Mouse (Mus musculus): ENCODE measurements around the gene Myo1a. TPM values are rescaled to one million over a fixed set of nuclear protein-coding genes. Genes with fewer than 3 reads are reported as not detected.

Myo1a gene
- total RNA-seq, 1 experiment from 2014 or later = 1.5 TPM

DNA sequence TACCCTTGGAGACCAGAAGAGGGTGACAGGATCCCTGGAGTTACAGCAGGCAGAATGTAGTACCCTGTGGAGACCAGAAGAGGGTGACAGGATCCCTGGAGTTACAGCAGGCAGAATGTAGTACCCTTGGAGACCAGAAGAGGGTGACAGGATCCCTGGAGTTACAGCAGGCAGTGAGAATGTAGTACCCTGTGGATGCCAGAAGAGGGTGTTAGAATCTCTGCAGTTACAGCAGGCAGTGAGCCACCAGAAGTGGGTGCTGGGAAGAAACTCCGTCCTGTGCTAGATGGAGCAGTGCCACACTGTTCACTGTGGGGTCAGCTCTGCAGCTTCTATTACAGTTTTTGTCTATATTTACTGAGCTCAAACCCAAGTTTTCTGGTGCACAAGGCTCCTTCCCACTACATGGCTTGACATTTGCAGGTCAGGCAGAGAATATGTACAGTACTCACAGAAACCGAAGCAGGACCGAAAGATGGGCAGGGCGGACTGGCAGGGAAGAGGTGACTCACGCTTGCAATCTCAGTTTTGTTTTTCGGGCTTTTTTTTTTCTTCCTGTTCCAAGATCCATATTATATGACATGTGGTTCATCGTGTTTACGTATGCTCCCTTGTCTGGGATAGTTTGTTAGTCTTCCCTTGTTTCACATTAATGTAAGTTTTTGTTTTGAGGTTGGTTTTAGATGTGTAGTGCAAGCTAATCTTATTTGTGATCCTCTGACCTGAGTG lies 30.0 kb upstream of the Myo1a start:
- peak; percentile 91 for DNase-seq

DNA sequence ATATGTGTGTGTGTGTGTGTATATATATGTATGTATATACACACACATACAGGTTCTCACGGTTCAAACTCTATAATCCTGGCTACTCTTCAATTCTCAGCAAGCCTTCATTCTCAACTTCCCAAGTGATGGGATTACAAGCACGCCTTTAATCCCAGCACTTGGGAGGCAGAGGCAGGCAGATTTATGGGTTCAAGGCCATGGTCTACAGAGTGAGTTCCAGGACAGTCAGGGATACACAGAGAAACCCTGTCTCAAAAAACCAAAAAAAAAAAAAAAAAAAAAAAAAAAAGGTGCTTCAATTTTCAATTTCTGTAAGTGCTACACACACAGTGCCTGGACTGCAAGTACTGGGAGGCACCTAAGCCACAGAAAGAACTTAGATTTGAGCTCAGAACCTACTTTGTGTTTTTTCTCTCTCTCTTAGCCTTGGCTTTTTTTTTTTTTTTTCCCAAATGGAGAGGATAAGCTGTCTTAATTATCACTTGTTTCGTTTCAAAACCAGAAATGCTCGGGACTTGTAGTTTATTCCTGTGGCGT lies 29.0 kb upstream of the Myo1a start:
- no peak for DNase-seq

DNA sequence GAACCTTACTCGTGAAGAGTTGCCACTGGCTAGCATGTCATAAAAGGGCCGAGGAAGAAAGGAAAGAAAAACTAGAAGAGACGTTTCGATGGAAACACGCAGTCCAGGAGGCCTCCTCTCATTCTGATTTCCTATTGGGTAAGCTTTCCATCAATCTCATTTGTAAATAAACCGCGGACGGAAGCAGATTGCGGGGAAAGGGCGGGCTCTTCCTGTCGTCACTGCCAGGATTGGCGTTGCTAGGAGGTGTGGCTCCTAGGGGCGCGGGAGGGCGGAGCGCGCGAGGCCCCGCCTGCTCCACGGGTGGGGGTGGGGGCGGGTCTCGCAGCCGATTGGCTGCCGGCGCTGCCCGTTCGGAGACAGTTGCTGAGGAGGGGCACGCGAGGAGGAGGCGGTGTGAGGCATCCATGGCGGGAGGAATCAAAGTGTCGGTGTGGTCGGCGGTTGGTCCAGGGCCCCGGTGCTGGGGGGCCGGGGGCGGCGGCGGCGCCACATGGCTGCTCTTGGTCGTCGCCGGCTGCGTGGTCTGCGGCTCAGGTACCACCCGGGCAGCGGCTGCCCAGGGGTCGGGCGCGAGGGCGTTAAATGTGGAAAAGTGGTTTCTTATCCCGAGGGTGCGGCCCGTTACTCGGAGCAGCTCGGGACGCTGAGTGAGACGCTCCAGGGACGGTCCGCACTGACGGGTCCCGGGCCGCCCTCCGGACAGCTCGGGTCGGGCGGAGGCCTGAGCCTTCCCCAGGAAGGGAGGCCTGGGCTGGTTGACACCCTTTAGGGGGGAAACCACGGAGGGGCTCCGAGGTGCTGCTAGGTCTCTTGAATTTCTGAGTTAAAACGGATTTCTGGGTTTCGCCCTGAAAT lies 28.1 kb upstream of the Myo1a start:
- peak; percentile 97 for DNase-seq

DNA sequence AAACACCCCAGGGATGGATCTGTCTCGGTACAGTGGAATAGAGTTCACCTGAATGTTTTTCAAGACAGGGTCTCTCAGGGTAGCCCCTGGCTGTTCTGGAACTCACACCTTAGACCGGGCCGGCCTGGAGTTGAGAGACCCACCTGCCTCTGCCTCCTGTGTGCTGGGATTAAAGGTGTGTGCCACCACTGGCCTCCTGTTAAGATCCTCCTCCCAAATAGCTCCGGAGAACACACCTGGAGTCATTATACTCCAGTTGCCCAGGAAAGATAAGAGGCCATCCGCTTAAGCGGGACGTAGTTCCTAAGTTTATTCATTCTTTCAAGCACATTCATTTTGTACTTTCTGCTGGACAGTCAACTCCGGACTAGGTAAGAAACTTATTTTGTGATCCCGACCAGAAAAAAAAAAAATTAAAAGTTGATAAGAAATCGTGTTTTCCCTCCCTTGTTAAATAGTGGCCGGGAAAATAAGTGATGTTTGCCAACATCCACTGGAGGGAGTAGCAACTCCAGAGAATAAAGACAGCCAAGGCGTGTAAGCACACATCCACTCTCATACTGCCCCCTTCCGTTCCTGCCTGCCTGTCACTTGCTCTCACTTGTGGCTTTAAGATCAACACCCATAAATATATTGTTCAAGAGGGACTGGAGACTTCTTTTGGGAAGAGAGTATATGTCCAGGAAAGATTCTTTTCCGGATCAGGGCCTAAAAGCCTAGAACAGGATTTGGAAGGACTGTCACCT lies 27.2 kb upstream of the Myo1a start:
- peak; percentile 83 for DNase-seq

DNA sequence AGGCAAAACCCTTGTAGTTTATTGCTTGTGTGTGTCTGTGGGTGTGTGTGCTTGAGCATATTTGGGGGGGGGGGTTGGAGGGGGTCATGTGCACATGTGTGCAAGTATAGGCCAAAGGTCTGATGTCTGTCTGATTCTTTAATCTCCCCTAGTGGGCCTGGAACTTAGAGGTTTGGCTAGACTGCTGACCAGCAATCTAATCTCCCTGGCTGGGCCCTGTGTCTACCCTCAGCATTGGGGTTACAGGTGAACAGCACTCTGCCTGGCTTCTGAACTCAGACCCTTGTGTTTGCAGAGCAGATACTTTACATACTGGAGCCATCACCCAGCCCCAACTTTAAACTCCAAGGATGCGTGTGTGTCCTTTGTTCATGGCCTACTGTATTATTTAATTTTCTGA lies 25.8 kb upstream of the Myo1a start:
- no peak for DNase-seq

DNA sequence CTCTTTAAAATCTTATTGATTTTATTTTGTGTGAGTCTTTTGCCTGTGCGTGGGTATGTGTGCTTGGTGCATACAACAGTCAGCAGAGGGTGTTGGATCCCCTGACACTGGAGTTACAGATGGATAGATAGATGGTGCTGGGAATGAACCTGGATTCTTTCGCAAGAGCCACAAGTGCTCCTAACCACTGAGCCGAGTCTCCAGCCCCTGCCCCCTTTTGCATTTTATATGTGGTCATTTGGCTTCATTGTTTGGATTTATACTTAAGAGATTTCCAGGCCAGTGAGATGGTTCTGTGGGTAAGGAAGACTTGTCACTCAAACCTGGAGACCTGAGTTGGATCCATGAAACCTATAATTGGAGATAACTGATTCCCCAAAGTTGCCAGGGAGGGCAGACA lies 25.1 kb upstream of the Myo1a start:
- DNase-seq = no peak

DNA sequence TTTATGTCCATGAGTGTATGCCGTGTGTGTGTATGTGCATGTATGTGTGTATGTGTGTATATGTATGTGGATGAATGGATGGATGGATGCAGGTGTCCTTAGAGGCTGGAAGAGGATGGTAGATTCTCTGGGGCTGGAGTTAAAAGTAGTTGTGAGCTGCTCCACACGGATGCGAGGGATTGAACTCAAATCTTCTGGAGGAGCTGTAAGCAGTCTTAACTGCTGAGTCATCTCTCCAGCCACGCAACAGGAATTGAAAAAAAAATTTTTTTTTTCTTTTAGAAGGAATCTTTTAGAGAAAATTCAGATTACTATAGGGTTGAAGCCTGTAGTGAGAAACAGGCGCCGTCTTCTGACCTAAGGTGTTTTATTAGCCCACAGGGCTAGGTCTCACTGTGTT lies 22.1 kb upstream of the Myo1a start:
- DNase-seq = no peak

DNA sequence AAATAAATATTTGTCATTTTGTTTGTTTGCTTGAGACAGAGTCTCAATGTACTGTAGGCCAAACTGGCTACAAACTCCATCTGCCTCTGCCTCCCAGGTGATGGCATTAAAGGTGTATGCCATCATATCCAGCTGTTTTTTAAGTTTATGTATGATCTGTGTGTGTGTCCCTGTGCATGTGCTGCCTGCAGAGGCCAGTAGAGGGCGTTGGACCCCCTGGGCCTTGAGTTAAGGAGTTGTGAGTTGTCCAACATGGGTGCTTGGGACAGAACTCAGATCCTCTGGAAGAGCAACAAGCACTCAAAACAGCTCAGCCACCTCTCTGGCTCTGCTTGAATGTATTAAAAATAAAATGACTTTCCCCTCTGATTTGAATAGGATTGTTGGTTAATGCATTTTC lies 13.9 kb upstream of the Myo1a start:
- no peak for DNase-seq

DNA sequence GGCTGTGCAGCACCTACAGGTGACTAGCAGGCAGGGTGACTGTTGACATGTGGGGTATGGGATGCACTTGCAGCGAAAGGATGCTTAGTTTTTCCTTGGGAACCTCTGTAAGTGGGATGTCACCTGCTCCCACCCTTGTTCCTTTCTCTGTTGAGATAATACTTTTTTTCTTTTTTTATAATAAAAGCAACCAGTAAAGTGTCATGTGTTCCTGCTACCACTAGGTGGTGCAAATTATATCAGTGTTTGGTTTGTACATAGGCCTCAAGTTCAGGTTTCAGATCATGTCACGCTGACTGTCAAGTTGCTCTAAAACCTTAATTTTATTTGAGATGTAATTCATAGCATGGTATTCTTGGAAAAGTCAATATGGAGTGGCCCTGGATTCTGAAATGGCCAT lies 10.3 kb upstream of the Myo1a start:
- DNase-seq = no peak

DNA sequence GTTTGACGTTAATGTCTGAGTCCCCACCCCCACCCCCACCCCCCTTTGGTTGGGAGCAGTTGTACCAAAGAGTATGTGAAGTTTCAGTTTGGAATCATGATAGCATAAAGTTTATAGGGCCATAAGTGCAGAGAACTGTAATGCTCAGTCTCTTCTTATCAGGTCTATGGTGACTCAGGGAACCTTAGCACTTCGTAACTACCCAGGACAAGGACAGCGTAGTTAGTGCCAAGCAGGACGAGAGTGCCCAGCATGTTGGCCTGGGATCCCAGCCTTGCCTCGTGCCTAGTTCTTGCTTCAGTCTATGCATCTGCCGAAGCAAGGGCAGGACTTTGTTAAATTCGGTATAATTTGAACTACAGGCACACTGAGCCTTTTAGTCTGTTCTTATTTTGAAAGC lies 9.2 kb upstream of the Myo1a start:
- DNase-seq = peak; percentile 69

DNA sequence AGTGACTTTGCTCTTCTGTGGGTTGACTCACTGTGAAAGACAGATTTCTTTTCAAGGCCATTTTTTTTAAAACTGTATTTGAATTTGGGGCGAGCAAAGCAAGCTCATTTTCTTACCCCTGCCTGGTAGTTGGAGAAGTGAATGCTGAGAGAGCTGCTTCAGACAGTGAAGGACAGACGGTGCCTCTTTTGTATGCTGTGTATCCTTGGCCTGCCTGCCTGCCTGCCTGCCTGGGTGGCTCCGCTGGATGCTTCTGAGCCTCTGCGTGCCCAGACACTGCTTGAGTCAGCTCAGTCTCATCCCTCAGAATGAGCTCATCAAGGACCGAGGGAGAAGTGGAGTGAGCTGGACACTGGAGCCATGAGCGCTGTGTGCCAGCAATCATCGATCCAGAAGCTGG lies 6.0 kb upstream of the Myo1a start:
- peak; percentile 79 for DNase-seq

DNA sequence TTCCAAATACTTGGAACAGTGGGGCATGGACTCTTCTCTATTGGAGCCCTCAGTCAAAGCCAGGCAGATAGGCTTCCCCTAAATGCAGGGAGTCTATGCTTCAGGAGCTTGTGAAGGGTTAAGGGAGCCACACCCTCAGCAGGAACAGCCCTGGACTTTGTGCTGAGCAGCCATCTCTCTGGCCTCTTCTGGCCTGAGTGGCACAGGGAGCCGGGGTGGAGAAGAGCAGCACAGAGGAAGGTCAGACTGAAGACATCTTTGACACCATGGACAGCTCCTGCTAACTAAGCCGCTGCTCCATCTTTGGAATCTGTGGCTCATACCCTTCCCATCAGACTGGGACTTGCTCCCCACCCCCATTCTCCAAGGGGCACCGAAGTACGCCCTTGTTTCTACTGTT lies 1.7 kb upstream of the Myo1a start:
- DNase-seq = no peak

DNA sequence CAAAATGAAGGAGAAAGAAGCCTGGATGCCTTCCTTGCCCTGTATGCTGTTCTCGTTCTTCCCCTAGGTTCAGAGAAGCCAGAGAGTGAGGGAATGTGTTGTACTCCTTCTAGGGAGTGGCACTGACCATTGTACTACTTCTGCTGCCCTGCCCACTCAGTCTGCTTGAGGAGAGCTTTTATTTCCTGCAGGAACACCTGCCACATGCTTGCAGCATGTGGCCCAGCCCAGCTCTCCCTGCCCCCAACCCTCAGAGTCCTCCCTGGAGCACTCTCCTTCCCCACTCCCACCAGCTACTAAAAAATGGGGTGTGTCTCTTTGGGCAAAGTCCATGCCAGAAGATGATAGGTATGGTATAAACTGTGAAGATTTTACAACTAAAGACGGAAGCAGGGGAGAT lies 677 bp upstream of the Myo1a start:
- no peak for DNase-seq

DNA sequence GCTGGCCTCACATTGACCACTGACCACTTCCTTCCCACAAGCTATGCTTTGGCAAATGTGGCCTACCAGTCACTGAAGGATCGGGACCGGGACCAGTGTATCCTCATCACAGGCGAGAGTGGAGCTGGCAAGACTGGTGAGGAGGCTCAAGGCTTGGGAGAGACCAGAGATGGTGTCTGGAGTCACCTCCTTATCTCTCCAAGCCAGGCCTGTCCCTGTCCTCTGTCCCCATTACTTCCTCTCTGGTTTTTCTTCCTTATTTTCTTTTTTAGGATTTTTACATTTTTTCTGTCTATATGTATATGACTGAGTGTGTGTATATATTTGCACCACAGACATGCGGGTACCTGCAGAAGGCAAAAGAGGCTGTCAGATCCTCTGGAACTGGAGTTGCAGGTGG lies 813 bp downstream of the Myo1a start:
- no peak for DNase-seq

DNA sequence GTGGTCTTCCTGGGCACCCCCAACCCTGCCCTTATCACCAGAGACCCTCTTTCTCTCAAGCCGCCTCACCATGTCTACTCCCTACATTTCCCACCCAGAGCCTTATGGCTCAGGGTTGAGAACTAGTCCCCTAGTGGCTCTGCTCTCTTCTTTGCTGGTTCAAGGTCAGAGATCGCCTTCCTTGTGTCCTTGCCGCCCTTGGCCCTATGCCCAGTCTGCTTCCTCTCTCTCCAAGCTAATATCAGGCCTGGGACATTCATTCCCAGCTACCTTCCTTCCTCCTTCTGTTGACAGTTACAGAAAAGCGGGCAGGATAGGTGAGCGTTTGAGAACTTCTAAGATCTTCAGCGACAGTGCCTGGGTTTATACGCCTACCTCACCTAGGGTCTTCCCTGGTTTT lies 2.8 kb downstream of the Myo1a start:
- DNase-seq = peak; percentile 87

DNA sequence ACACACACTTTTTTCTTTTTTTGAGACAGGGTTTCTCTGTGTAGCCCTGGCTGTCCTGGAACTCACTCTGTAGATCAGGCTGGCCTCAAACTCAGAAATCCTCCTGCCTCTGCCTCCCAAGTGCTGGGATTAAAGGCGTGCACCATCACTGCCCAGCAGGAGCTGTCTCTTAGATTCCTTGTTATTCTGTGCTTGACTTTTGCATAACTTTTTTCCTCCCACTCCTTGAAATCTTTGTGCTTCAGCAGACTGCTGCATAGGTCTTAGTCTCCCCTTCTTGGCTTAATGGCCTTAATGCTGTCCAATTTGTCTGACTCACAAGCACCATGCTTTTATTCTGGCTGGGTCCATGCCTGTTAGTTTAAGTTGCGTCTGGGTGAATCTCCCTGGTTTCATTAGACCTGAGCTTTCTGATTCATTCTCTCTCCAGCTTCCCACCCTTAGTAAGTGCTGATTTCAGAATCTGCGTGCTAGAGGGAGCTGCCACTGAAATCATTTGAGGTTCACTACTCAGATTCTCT lies 3.9 kb downstream of the Myo1a start:
- DNase-seq = peak; percentile 7

DNA sequence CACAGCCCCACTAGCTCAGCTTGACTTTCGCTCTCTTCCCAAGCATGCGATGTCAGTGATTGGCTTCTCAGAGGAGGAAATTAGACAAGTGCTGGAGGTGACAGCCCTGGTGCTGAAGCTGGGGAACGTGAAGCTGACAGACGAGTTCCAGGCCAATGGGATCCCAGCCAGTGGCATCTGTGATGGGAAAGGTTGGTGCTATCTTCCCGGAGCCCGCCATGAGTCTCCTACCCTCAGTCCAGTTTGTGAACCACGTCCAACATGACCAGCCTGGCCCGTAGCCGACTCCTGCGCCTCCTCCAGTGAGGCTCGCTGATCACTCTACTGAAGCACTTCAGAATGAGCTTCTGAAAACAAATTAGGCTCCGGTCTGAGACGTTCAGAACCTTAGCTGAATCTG lies 5.4 kb downstream of the Myo1a start:
- DNase-seq = no peak

DNA sequence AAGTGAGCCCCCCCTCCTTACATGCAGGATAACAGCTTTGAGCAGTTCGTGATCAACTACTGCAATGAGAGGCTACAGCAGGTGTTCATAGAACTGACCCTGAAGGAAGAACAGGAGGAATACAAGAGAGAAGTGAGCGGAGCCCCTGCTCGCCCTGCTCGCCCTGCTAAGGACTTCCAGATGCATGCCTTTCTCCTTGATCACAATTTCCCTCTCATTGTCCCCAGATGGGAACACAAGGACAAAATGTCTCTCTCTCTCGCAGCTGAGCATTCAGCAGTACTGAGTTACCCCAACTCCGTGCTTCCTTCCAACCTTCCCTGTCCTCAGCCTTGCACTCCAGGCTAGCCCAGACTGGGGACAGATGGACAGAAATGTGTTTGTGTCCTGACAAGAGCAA lies 7.8 kb downstream of the Myo1a start:
- DNase-seq = no peak

DNA sequence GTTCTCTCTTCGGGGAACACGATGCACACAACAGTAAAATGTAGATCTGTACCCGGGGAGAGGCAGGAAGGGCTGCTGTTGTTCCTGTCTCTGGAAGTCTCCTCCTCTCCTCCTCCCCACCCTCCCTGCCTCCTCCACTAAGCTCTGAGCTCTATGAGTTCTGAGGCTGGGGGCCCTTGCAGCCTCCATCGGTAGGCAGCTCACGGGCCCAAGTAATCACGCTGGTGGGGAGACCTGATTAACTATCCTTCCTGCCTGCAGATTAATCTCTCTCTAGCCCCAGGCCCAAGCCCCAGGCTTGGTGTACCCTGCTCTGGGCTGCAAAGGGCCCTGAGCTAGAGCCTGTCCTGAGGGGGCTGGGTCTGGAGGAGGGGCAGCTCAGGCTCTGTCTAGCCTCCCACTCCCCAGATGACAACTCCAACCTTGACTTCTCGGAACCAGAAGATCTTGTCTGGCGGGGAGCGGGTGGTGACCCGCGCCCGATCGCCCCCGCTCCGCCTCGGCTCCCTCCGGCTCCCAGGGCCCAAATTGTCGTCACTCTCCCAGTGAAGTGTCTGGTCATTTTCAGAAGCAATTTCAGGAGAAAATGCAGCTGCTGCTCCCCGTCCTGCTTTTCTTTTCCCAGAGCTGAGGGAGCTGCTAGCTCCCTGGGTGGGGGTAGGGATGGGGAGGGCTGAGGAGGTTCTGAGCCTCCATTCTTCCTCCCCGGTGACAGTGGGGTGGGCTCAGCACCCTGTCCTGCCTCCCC lies 16.9 kb downstream of the Myo1a start:
- DNase-seq = peak; percentile 12

DNA sequence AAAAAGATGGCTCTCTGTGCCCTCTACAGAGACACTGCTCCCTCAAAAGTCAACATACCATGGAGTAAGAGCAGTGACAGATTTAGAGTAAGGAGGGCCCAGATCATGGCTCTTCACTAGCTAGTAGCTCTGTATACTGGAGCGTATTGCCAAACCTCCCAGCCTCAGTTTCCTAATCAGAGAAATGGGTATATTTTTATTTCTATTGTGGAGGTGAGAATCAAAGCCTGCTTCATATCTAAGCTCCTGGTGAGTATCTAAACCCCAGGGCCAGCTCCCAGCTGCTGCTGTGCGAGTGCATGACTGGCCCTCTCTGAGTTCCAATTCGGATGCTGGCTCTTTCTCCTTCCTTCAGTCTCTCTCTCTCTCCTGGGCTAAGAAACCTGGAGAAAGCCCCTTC lies 19.2 kb downstream of the Myo1a start, which contains the start of gene Tac2:
TSS of gene Tac2 (plus strand) at position 301 of the 400 bp plus-strand sequence.
- no peak for DNase-seq

DNA sequence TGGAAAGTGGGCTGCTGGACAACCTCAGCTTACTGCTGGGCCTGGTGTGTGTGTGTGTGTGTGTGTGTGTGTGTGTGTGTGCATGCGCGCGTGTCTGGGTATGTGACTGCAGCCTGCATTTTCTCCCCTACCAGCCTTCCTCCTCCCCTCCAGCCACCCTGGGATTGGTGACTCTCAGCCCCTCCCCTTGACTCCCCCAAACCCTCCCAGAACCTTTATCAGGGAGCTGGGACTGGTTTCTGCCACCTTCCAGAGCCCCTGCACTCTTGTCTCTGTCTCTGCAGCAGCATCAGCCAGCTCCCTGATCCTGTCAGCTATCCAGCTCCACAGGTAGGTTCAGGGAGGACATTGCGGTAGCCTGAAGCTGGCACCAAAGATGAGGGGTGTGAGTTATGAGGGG lies 20.2 kb downstream of the Myo1a start:
- no peak for DNase-seq

DNA sequence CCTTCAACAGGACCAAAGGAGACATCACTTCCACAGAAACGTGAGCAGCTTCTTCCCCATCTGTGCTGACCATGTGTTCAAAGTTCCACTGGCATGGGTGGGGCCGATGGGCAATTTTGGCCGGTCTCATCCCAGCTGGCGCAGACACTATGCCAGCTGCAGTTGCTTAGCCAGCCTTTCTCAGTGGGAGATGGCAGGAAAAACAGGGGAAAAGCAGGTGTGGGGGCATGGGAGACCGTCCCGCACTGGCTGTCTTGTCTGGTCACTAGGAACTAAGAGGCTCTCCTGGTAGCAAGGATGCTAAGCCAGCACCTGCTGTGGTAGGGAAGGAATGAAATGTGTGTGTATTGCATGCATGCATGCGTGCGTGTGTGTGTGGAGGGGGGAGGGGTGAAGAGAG lies 23.5 kb downstream of the Myo1a start:
- no peak for DNase-seq
